Mouse (Mus musculus) mesoderm, embryonic 11.5 days (tissue): ENCODE measurements around the gene Rbbp5.
"Not testable (repeated sequence)": the region's sequence is repeated elsewhere in the genome, so short reads cannot be mapped to it uniquely, and the experiment has no call there.

Source experiments
- DNase-seq: peaks from one replicate; pipeline ENCODE4 v3.0.0-alpha.2; 2012; ENCODE audit warnings: low read depth, low spot score

Rbbp5 gene

DNA sequence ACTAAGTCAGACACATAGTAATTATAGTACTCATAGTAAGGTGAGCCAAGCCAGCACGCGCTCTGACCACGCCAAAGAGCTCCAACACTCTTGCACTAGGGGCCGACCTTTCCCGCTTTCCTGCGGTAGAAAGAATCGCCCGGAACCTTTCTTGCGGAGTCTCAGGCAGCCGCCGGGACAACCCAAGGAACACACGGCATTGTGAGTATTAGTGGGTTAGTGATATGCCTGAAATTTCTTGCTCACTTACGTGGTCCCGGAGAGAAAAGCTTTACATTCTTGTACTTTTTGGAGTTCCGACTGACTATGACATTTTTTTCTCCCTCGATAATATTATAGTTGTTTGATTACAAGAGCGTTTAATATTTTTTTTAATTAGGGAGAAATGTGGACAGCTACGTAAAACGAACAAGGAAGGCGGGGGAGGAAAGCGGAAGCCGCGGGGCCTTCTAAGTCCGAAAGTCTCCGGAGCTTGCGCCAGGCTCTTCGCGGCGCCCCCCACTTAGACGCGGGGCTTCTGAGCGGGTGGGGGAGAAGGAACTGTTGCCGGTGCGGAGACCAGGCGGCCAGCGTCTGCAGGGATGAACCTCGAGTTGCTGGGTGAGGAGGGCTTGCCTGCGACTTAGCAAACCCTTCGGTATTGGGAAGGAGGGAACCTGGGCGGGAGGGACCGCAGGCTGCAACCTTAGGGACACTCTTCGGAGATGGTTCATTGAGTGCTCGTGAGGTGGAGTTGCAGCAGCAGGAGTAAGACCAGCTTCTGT lies at the start of gene Rbbp5:
Rbbp5 (plus strand) TSS at position 438 of the 764 bp plus-strand sequence.
- peak; percentile 91 for DNase-seq

DNA sequence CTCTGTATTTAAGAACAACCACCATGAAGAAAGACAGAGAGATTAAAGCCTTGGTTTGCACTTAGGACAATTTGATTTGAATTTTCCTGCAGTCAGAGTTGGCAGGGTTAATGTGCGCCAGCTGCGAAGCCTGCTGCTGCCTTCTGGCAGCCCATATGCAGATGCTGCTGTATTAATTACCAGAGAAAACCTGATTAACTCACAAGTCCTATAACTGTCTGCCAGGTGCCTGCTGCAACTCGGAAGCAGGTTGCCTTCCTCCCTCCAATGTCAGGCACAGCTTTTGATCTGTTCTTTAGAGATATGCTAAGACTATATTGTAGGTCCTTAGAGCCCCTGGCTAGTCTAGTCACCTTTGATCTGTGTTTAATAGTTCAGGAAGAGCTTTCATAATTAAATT lies 46.3 kb upstream of the Rbbp5 start:
- DNase-seq = no peak

DNA sequence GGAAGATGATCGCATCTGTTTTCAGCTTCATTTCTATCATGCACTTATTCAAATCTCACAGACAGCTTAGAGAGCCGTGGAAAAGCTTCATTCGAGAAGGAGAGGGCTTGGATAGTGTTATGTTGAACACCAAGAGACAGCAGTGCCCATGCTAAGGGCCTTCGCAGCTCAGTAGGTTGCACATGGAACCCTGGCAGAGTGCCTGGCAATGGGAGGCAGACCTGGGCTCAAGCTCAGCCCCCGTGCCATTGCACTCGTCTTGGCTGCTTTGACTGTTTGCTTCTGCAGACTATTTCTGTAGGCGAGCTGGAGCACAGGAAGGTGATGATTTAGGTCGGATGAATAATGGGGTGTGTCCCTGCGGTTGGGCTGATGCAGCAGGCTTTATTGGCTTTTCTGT lies 45.4 kb upstream of the Rbbp5 start:
- DNase-seq = no peak

DNA sequence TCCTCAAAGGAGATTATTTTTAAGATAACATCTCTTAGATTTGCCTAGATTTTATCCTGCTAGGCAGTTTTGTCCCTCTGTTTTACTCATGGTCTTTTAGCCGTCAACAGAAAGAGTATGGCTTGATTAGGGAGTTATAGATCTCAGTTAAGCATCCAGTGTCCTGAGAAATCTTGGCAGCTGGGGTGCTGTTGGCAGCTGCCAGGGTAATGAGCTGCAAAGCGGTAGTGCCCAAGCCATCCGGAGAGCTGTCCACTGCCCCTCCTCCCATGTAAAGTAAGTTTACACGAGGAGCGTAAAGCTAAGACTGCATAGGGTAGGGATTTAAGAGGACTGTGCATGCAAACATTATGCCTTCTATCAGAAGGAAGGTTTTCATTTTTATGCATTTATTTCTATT lies 43.8 kb upstream of the Rbbp5 start:
- no peak for DNase-seq

DNA sequence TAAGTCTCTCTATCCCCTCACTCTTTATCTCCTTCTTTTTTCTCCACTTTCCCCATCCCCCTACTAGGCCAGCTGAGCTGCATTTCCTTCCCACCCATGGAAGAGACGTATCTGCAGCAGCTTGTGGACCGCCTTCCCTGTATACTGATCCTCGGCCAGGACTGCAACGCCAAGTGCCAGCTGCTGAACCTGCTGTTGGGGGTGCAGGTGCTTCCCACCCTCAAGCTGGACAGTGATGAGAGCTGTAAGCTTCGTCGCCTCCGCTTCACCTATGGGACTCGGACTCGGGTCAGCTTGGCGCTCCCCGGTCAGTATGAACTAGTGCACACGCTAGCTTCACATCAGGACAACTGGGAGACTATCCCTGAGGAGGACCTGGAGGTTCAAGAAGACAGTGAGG lies 43.1 kb upstream of the Rbbp5 start:
- no peak for DNase-seq

DNA sequence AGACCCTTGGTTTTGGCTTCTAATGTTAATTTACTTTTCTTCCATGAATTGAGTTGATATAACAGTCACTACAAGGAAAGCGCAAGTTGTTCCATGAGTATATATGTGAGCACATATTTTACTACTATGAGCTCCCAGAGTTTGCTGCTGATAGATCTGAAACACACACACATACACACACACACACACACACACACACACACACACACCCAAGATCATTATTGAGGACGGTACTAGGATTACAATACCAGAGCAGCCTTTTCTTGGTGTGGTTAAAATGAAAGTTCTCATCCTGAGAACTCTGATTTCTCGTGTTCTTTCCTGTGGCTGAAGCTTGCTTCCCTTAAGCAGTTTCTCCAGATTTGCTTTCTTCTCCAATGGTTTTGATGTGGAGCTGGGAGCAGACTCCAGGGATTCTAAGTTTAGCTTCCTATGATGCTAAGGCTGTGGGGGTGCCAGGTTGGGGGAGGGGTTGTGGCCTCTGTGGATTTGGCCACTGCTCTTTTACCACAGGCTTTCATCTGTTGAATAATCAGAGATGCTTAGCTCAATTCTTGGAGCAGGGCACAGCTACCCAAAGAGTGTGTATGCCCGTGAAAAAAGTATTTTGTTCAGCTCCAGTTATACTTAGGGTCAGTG lies 40.7 kb upstream of the Rbbp5 start:
- no peak for DNase-seq

DNA sequence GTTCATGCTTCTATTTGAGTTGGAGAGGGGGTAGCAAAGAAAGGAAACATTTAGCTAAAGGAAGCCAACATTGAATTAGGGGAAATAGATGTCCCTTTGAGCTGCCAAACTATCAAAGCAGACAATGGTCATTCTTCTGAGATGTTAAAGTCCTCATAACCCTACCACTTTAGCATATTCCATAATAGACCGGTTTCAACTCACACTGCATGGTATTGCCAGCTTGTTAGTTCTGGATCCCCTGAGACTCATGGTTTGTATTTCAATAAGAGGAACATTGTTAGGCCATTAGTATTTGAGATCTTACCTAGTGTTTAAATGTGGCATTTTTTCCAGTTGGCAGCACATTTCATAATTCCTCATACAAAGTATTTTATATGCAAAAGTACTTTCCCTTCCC lies 40.2 kb upstream of the Rbbp5 start:
- no peak for DNase-seq

DNA sequence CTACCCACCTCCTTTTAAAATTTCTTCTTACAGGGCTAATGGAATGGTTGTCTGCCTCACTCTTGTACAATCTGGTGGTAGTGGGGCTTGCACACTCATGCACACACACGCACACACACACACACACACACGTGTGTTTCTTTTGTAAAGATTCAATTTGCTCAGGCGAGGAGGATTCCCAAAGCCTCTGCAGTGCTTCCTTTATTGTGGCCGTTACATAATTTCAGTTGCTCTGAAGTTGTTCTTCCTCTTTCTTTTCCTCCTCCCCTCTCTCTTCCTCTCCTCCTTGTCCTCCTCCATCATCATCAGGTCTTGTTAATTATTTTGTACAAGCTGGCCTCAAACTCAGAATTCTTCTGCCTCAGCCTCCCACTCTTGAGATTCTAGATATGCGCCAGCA lies 39.8 kb upstream of the Rbbp5 start:
- DNase-seq = no peak

DNA sequence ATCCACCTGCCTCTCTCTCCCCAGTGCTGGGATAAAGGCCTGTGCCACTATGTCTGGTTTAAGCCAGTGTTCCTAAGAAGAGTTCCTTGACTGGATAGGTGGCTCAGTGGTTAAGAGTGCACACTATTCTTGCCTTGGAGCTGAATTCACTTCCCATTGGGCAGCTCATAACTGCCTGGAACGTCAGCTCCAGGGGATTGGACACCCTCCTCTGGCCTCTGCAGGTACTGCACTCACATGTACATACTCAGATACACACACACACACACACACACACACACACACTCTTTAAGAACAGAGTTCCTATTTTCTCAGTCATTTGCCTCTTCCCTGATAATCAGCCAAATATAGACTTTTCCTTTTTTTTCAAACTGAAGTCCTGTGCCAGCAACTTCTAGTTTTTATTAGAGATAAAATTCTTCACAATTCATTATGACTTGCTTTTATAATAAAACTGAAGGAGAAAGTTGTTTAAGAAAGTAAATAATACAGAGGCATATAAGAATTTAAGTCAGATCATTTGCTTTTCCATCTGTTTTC lies 36.2 kb upstream of the Rbbp5 start:
- DNase-seq = no peak

DNA sequence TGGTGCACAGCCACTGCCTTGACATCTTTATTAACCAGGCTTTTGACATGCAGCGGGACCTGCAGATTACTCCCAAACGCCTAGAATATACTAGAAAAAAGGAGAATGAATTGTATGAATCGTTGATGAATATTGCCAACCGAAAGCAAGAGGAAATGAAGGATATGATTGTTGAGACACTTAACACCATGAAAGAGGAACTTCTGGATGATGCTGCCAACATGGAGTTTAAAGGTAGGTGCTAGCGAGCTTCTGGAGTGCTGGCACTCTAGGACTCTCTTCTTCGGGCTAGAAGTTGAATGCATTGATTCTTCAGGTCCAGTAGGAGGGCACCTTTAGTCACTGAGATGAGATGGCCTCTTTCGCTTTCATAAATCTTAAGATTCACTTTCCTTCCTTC lies 27.4 kb upstream of the Rbbp5 start:
- DNase-seq = no peak

DNA sequence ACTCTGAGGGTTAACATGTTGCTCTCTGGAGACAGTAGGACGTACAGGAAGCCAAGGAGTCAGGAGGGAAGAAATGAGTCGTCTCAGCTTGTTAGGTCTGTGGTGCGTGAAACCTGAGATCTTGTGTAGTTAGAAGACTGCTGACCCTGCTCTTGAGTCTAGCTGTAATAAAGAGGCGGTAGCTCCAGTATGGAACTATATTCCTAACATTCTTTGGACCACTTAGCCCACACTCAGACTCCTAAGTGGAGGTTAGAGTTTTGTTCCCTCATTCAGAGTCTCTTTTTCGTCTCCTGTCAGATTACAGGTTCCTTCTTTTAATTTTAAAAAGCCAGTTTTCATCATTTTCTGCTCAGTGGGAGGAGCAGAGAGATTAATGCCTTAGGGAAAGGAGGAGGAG lies 12.5 kb upstream of the Rbbp5 start:
- no peak for DNase-seq

DNA sequence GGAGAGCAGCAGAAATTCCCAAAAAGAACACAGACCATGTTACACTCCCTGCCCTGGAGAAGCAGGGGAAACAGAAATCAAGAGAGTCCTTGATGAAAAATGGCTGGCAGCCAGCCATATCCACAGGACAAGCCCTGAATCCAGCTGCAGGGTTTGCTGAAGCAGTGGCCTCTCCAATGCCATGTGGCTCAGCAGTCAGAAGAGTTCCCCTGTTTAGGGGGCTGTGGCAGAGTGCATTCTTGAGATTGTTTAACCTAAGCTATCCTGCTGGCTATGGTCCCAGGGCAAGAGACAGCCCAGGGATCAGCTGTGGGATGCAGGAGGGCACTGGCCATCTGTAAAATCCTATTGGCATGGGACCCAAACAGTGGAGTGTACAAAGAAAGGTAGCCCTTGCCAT lies 8.2 kb upstream of the Rbbp5 start:
- no peak for DNase-seq

DNA sequence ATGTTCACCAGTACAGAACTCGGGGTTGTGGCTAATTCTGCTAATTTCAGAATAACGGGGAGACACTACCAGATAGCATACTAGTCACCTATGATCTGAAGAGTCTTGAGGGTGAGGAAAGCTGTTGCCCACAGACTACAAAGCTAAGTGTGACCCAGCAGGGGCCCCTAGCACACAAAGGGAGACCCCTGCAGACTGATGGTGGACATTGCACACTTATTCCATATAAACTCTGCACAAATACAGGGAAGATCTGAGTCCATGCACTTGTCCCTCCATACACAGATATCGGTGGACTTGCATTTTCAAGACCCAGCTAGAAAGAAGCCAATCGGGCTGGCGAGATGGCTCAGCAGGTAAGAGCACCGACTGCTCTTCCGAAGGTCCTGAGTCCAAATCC lies 7.6 kb upstream of the Rbbp5 start:
- DNase-seq = no peak

DNA sequence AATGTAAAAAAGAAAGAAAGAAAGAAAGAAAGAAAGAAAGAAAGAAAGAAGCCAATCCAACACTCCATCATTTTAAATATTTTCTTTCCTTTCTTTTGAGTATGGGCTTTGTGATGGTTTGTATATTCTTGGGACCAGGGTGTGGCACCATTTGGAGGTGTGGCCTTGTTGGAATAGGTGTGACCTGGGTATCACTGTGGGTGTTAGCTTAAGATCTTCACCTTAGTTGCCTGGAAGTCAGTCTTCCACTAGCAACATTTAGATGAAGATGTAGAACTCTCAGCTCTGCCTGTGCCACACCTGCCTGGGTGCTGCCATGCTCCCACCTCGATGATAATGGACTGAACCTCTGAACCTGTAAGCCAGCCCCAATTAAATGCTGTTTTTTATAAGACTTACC lies 7.1 kb upstream of the Rbbp5 start:
- DNase-seq = not testable (repeated sequence)

DNA sequence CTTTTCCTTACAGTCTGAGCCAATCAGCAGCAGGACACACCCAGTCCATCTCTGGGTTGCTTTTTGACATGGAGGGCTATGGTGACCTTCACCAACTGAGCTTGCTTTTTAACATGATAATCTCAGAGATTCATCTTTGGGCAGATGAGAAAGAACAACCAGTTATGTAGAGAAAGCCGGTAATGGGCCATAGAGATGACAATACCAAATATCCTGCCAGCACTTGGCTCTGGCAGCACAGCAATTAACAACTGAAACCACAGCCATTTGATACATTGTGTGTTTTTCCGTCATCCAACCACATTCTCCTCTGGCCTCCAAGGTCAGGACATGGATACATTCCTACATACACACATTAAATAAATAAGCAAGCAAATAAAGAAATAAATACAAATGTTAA lies 6.1 kb upstream of the Rbbp5 start:
- no peak for DNase-seq

DNA sequence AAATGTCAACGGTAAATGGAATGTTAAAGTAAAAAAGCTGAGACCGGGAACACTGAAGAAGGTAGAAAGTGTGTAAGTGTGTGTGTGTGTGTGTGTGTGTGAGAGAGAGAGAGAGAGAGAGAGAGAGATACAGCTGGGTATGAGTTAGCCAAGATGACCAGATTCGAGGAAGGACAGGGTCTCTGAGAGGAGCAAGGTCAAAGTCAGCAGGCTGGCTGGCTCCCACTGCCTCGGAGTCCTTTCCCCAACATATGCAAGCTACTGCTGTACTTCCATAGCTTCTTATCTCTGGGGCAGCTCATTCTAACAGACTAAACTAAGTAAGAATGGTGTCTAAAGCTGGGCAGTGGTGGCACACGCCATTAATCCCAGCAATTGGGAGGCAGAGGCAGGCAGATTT lies 5.7 kb upstream of the Rbbp5 start:
- DNase-seq = no peak

DNA sequence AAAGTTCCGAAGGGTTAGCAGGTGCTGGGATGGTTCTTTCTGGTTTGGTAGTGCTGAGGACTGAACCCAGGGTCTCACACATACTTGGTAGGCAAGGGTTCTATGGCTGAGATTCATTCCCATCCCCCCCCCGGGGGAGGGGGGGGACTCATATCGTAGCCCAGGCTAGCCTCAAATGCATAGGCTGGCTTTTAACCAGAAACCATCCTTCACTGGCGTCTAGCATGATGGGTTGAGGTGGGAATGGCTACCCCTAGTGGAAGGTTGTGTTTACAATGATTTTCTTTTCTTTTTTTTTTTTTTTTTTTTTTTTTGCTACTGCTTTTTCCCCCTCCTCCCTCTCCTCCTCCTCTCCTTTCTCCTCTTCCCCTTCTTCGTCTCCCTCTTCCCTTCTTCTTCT lies 4.6 kb upstream of the Rbbp5 start:
- no peak for DNase-seq

DNA sequence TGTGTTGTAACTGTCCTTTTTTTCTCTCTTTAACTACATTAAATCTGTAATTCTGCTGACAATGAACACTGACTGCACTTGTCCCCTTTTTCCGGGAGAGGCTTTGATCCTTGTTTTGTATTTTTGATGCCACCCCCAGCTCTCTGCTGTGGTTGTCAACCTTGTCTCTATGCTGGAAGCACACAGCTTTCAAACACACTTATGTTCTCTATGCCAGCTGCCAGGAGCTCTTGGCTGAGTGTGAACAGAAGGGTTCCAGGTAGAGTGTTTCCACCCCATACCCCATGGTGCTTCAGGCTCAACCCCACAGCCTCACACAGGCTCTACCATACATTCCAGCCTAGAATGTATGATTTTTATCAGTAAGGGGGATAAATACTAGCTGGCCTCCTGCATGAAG lies 2.7 kb upstream of the Rbbp5 start:
- DNase-seq = no peak

DNA sequence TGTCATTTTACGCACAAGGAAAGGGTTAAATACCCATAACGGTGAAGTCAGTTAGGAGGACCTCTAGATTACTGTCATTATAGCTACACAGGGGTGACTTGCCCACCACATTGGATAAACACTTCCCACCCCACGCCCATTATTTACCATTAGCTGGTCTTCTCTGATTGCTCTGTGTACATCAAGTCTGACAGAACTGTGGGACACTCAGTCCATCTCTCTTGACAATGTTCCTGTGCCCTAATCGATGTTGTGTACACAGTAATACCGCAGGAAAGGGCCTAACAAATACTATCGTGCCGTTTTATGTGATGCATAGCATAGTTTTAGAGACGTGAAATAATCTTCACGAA lies 614 bp upstream of the Rbbp5 start:
- DNase-seq = no peak

DNA sequence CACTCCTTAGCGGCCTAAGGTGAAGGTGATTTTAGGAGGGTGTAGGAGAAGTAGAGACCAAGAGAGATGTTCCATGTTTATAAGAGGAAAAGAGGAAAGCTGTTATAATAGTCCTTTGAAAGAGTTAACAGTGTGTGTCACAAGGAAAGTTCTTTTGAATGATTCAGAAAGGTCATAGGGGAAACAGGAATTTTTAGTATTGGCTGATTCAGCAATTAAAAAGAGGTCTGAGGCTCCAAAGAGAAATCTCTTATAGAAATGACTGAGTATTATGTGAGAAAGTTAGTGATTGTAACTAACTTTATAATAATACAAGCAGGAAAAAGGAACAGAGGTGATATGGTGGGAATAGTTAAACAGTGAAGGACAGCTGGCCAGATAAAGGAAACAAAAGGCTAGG lies 2.3 kb downstream of the Rbbp5 start:
- no peak for DNase-seq

DNA sequence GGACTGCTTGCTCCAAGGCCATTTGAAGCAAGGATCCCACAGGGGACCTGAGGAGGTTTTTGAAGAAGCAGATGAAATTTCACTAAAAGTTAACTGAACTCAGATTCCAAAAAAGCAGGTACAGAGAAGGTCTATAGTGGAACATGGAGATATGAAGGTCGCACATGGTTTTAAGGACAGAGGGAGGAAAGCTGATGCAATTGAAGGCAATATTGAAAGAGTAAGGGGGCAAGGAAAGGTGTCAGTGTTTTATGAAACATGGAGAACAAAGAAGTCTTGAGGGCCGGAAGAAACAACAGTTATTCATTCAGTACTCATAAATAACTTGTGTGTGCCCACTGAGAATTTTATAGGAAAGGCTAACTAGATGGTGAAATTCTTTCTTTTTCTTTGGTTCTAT lies 4.5 kb downstream of the Rbbp5 start:
- DNase-seq = no peak

DNA sequence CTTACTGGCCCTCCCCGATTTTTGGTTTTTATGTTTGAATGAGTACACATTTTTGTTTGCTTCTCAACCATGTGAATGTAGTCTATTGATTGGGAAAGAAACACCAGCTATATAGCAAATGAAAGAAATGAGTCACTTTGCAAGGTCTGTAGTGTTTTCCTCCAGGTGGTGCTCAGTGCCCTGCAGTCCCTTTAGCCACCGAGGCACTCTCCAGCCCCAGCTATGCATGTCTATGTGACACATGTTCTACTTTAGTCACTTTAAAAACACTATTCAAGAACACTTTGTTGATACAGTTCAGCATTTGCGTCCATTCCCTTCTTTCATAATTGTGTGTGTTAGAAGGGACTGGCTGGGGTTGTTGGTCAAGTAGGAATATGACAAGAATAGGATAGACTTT lies 6.1 kb downstream of the Rbbp5 start:
- no peak for DNase-seq

DNA sequence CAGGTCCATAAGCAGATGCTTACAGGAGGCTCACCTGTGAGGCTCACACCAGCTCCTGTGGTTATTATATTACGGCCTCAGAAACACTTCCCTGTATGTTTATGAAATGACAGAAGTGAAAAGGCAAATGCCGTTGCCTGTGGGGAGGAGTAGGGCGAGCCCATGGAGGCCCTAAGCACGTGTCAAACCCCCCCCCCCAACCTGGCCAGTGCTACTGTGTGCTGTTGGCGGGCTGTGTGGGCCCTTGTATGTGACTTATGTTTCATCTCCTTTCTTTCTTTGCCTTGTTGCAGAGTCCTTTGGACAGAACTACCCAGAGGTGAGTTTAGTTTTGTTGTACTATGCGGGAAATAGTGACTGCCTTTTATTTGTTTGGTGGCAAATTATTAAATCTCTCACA lies 6.6 kb downstream of the Rbbp5 start:
- no peak for DNase-seq

DNA sequence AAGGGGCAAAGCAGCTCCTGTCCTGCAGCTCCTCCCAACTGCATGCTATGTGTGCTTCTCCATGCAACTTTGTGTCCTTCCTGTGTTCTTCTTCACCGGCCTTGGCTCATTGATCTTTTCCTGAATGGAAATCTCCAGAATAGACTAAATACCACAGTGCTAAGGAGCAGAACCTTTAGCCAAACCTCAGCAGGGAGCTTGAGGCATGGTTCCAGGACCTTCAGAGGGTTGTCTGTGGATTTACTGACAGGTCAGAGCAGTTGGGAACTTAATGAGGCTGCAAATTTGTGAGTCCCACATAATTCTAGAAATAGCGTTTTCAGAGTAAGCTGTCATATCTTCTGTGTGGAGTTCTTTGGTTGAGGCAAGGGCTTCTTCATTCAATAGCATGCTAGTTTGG lies 23.4 kb downstream of the Rbbp5 start:
- DNase-seq = no peak
